Mouse (Mus musculus): ENCODE data around the gene Tln2.

DNA sequence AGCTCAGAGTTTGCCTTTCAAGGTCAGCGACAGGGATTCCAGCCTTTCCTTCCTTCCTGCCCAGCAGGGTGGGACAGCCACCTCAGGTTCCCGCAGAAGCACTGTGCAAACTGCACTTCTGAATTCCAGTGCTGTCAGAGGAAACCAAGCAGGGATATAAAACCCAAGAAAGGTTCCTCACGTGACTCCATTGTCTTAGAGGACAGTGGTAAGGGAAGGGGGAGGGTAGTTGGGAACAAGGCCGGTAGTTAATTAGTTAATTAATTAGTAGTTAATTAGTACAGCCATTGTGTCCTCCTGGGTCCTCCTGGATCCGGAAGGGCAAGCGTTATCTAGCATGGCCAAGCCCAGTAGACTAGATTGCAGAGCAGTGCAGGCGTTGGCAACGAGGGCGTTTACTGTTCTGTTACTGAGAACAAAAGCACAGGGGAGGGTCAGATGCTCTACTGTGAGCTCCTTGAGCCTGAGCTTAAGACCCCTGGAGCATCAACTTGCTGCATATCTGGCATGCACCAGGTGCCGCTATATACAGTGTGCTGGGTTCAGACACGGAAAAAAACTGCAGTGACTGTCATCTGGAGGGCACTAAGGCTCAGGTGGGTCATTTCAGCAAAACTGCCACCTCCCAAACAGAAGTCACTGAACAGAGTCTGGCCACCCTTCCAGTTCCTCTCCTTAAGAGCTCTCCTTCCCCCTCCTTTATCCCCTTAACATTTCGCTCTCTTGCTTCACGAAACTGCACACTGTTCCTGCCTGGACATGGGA lies 298.5 kb downstream of the Tln2 start:
- 0 out of 2 replicates have a peak, but pooled peaks have one; percentile 2 for TF ChIP-seq CTCF (IDR thresholded peaks at IDR 0.05; ENCODE audit: low read depth)
- no peak; the same call in 1 of the 2 replicates for TF ChIP-seq EP300 (IDR thresholded peaks at IDR 0.05; ENCODE audit: low read depth)

Measured in liver, embryonic 14.5 days (tissue).